Mouse (Mus musculus) gastrocnemius, postnatal 36 days (tissue): ENCODE measurements around the gene Nbr1. TPM values are rescaled to one million over a fixed set of nuclear protein-coding genes. Genes with fewer than 3 reads are reported as not detected.
A peak's percentile ranks its signal among the peaks of the same experiment; 100 is the strongest.
"Not testable (repeated sequence)": the region's sequence is repeated elsewhere in the genome, so short reads cannot be mapped to it uniquely, and the experiment has no call there.

ENCODE experiments used
- DNase-seq, 2 experiments: peaks; one replicate each; pipeline ENCODE4 v3.0.0; 2022
- intact Hi-C: fragments of 180-260 bp; cut with DNase I; formaldehyde crosslinking; loops from one replicate; pipeline ENCODE4 v1.15.1; 2025
- total RNA-seq, 2 experiments: library from RNA; stranded (reverse); gene quantifications; 2 replicates each; pipeline ENCODE4 v1.2.3; 2021

Nbr1 gene
- total RNA-seq, 2 experiments from 2014 or later = 54.0 to 61.6 TPM

DNA sequence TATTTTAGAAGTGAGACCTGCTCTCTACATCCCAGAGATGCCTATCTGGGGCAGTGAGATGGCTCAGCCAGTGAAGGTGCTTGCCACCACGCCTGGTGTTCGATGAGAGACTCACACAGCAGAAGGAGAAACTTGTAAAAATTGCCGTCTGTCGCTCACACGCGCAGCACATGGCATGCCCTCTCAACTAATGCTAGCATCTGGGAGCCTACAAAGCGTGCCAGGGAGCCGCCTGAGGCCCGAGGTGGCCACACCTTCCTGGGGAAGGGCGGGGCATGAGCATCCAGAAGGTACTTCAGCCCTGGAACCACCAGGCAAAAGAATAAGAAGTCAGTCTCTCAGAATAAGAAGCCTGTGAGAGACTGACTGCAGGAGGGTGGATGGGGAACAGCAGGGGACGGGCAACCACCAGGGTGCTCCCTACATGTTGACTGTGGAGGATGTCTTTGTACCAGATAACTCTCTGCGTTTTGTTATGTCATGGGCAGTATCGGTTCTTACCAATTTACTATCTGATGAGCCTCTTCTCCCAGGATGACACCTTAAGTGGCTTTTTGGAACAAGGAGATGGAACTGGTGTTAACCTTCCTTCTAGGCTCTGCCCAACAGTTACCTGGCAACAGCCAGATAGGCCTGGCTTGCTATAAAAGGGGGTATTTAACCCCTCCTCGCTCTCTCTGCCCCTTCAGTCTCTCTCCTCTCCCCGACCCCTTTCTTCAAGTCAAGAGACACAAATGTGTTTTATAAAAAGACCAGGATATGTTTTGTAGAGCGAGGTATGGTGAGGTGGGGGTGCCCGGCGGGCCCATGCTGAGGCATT lies 65.2 kb downstream of the Nbr1 start:
- DNase-seq = no peak
- intact Hi-C loops = loop anchor here (1.0 kb wide), 1 partner anchor 101 kb away; no protein-coding TSS in a partner anchor

DNA sequence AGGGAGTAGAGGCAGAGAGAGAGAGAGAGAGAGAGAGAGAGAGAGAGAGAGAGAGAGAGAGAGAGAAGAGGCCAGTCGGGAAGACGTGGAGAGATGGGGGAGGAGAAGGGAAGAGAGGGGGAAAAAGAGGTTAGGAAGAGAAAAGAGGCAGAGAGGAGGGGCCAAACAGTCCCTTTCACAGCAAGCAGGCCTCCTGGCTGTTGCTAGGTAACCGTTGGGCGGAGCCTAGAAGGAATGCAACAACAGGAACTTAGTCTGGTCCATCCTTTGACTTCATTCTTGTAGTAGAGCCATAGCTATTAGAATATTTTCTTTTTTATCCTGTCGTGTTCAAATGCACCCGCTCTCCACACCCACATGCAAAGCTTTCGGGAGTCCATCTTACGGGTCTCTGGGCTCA lies 65.9 kb downstream of the Nbr1 start:
- intact Hi-C loops = no loop called here

DNA sequence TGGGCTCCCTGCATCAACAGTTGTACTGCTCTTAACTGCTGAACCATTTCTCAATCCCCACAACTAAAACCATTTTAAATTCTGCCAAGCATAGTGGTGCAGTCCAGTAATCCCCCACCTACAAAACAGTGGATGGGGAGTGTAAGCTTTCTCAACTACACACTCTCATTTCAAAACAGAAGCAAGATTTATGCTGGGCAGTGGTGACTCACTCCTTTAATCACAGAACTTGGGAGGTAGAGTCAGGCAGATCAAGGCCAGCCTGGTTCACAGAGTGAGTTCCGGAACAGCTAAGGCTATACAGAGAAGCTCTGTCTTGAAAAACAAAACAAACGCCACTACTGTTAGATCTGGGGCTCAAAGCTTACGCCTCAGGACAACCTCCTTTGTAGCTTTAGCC lies 66.6 kb downstream of the Nbr1 start:
- DNase-seq = no peak
- intact Hi-C loops = no loop called here

More for the DNA sequence above, 65.9 kb downstream of the Nbr1 start:
- no peak for DNase-seq

DNA sequence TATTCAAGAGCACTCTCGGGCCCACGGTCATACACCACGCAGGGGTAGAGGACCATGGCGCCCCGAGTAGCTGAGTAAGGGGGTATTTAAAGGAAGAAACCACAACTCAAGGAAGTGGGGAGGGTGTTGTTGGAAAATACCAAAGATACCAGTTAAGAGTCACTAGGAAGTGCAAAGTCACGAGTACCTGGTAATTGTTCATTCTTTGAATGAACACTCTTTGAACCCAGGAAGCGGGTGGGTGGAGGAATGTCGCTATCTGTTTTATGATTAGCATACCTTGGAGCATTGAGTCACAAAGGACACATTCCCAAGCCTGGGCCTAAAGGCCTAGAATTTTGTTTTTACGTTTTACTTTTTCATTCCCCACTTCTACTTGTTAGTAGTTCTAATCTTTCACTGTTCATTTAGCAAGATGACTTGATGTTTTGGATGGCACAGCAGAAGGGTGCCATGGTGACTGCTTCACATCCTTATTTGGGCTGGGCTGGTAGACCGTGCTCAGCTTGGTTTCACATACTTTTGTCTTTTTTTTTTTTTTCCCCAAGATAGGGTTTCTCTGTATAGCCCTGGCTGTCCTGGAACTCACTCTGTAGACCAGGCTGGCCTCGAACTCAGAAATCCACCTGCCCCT lies 68.2 kb downstream of the Nbr1 start:
- intact Hi-C loops = not testable (repeated sequence)

DNA sequence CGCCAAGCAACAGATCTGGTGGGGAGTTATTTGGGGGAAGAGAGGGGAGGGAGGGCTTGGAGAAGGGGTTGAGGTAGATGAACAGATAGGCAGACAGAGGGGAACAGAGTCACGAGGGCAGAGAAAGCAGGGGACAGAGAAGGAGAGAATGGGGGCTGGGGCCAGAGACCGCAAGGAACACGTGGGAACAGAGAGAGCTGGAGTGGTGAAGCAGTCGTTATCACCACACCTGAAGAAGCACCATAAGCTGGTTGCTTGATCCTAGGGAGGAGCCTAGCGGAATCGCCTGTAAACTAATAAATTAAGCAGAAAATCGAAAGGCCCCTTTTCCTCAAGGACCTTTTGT lies 74.7 kb downstream of the Nbr1 start:
- no peak for DNase-seq
- intact Hi-C loops = no loop called here

More for the DNA sequence above, 68.2 kb downstream of the Nbr1 start:
- DNase-seq = not testable (repeated sequence)

DNA sequence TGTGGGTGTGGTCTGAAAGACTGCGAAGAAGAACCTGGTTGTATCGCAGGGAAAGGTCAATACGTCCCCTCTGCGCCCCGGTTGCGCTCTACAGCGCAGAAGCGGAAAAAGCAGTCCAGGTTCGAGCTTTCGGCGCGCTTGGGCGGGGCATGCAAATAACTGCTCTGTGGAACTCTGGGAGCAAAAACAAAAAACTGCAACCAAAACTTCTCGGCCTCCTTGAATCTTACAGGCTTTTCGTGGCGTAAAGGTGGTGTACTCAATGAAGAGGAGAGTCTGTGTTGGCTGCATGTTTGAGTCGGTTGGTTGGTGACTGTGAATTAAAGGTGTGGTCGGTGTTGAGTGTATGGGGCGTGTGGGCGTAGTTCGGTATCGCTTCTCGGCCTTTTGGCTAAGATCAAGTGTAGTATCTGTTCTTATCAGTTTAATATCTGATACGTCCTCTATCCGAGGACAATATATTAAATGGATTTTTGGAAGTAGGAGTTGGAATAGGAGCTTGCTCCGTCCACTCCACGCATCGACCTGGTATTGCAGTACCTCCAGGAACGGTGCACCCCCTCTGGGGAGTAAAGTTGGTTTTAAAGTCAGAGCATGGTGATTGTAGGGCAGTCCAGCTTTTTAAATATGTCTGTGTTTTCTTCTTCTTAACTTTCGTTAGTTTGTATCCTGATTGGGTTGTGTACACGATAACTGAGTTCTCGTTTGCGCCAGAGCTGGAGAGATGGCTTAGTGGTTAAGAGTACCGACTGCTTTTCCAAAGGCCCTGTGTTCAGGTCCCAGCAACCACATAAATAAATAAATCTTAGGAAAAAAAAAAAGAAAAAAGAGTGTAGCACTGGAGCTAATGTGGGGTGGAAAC lies 75.3 kb downstream of the Nbr1 start, which contains the start of gene Rdm1:
TSS of gene Rdm1 (plus strand) at position 201 of the 862 bp plus-strand sequence.
- peak; percentile 68 to 75 for DNase-seq
- intact Hi-C loops = no loop called here

DNA sequence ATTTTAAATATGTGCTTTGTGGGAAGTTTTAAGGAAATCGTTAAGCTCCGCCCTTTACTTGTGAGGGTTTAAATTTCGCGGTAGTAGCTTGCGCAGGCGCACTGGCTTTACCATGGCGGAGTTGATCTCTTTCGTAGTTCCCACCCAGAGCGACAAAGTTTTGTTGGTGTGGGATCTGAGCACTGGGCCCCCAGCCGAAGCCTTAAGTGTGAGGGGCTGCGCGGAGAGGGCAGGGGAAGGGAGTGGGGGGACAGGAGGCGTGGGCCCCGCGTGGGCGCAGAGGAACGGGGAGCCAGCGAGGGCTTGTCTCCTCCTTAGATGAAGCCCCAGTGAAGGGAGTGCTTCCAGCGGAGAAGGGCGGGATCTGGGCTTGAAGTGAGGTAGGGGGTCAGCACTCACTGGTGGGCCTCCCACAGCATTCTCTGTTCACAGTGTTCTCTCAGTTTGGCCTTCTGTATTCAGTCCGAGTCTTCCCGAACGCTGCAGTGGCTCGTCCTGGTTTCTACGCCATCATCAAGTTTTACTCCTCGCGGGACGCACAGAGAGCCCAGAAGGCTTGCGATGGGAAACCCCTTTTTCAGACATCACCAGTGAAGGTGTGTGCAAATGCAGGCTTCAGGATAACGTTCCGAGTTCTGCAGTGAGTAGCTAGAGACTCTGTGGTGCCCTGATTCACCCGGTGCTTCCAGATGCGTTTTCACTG lies 76.1 kb downstream of the Nbr1 start:
- peak; percentile 80 to 81 for DNase-seq
- intact Hi-C loops = no loop called here

DNA sequence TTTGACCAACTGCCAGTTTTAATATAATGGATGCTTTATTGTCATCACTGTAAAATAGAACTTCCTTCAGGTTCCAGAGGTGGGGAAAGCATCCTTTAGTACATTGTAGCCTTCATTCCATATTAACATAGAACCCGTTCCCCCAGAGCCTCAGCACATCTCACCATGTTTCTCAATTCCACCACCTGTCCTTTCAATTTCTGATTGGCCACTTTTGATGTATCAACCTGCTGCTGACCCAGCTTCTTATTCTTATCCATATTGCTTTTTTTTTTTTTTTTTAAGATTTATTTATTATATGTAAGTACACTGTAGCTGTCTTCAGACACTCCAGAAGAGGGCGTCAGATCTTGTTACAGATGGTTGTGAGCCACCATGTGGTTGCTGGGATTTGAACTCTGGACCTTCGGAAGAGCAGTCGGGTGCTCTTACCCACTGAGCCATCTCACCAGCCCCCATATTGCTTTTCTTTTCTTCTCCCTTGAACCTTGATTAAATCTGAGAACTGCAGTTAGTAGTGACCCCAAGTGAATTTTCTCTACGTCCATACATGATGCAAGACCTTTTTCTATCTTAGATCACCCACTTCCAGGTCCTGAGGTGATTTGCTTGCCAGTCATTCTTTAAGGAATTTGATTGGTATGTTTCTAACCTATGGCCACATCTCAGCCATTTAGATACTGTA lies 76.9 kb downstream of the Nbr1 start:
- intact Hi-C loops, DNase-seq: not testable (repeated sequence)

Other genes starting within 250 kb of the Nbr1 start
- gene Becn1, start 249.9 kb upstream of the Nbr1 start, total RNA-seq = 10 to 100 TPM; 73.9 to 78.0 TPM
- 10 to 100 TPM; 54.1 to 57.8 TPM for gene Psme3, start 235.9 kb upstream of the Nbr1 start, total RNA-seq
- 1 to 10 TPM in 1 of 2 experiments, under 1 TPM in 1; 0.92 to 1.2 TPM for gene Aoc2, start 227.1 kb upstream of the Nbr1 start, total RNA-seq
- 1 to 10 TPM; 4.7 to 7.1 TPM for gene Aoc3, start 221.5 kb upstream of the Nbr1 start, total RNA-seq
- not detected for gene G6pc, start 184.6 kb upstream of the Nbr1 start, total RNA-seq
- gene Aarsd1, start 134.5 kb upstream of the Nbr1 start, total RNA-seq = 10 to 100 TPM; 10.5 to 19.4 TPM
- 10 to 100 TPM in 1 of 2 experiments, 1 to 10 TPM in 1; 8.1 to 13.0 TPM for gene Gm27029, start 127.4 kb upstream of the Nbr1 start, total RNA-seq
- 1 to 10 TPM; 6.7 to 7.9 TPM for gene Rundc1, start 127.1 kb upstream of the Nbr1 start, total RNA-seq
- gene Ptges3l, start 126.8 kb upstream of the Nbr1 start, total RNA-seq = 100 to 1,000 TPM in 1 of 2 experiments, 10 to 100 TPM in 1; 83.5 to 111 TPM
- gene Rpl27, start 109.9 kb upstream of the Nbr1 start, total RNA-seq = 10 to 100 TPM; 35.1 to 42.1 TPM
- gene Ifi35, start 103.7 kb upstream of the Nbr1 start, total RNA-seq = 10 to 100 TPM in 1 of 2 experiments, 1 to 10 TPM in 1; 9.1 to 13.0 TPM
- 1 to 10 TPM; 2.8 to 3.0 TPM for gene Rnd2, start 87.2 kb upstream of the Nbr1 start, total RNA-seq
- 10 to 100 TPM; 11.5 to 12.3 TPM for gene Vat1, start 85.9 kb upstream of the Nbr1 start, total RNA-seq
- gene Brca1, start 194 bp upstream of the Nbr1 start, total RNA-seq = under 1 TPM; 0.31 to 0.57 TPM
- 1 to 10 TPM in 1 of 2 experiments, under 1 TPM in 1; 0.96 to 1.8 TPM for gene Tmem106a, start 30.1 kb downstream of the Nbr1 start, total RNA-seq
- gene Gm11634, start 47.1 kb downstream of the Nbr1 start, total RNA-seq = not detected
- 10 to 100 TPM; 22.4 to 24.3 TPM for gene Rdm1, start 75.0 kb downstream of the Nbr1 start, total RNA-seq
- 1 to 10 TPM; 4.7 to 9.3 TPM for gene Arl4d, start 113.4 kb downstream of the Nbr1 start, total RNA-seq
- 10 to 100 TPM; 11.9 to 13.1 TPM for gene Dhx8, start 180.8 kb downstream of the Nbr1 start, total RNA-seq
- 1 to 10 TPM; 4.9 to 5.1 TPM for gene Etv4, start 233.2 kb downstream of the Nbr1 start, total RNA-seq